Mouse (Mus musculus) urinary bladder, postnatal 25 days (tissue): ENCODE data around the gene D17Wsu92e.

ENCODE experiments used
- DNase-seq: peaks from one replicate; pipeline ENCODE4 v3.0.0; 2022; ENCODE audit warnings: low spot score

D17Wsu92e gene

DNA sequence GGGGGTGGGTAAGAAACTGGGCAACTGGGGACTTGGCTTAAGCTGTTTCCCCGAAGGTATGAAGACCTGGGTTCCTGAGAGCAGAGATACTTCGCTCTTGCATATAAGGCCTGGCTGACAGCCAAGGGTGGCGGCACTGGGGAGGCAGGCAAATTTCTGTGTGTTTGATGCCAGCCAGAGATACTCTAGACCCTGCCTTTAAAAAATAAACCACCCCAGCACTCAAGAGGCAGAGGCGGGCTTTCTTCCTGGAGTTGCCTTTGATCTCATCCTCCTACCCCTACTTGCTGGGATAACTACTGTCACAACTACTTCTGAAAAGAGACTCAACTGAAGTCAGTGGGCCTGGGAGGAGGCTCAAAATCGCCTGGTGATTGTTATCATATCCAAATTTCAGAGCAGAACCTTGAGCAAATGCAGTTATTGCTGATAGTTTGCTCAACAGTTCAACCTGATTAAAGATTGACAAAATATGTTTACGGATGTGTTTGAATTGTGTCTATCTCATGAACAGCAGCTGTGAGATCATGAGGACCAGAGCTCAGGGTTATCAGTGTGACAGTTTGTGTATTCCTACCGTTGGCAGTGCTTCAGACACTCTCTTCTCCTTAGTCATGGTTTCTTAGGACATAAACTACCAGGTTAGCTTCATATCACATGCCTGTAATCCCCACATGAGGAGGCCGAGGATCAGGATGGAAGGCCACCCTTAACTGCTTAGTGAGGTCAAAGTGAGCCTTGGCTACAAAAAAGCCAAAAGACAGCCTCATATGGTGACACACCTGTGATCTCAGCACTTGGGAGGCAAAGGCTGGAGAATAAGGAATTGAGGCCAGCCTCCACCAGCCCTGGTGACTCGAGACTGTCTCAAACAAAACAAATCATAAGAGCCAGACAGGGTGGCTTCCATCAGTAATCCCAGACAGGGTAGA, 1.2 kb upstream of the D17Wsu92e start:
- no peak for DNase-seq

GRCm38 (mm10) chr17:27819971-27820567, 379 bp downstream of the D17Wsu92e start:
- peak; percentile 51 for DNase-seq

DNA sequence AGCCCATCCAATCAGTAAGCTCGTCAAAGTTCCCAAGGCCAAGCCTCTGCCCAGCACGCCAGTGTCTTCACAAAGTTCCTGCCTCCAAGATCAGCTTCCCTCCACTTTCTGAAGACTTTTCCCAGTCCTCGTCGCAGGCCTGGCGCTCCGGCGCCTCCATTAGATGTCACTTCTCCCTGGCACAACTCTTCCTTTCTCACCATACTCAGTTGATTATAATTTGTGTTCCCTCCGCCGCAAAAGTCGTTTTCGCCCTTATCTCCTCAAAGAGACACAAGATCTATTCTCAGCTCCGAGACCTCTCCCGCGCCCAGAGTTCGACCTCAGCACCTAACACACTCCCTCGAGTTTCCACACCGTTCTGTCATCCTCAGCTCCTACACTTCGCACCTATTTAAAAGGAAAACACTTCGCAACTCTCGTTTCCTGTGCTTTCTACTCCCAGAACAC, 902 bp downstream of the D17Wsu92e start:
- DNase-seq = no peak

DNA sequence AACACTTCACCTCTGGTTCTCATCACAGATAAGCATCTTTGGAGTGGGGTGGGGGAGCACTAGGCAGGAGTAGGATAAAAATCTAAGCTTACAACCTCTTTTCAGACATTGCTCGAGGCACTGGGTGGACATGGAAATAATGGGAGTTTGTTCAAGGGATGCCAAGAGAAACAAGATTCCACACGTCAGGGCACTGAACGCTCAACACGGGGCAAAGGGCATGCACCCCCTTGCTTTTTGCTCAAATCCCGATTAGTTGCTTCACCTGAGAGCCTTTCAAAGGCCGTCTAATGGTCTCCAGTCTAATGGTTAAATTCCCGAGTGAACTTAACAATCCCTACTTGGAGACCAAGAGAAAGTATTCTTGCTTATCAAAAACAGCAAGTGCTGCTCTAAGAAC, 1.4 kb downstream of the D17Wsu92e start:
- DNase-seq = no peak

GRCm38 (mm10) chr17:27814606-27815005, 5.8 kb downstream of the D17Wsu92e start:
- no peak for DNase-seq

DNA sequence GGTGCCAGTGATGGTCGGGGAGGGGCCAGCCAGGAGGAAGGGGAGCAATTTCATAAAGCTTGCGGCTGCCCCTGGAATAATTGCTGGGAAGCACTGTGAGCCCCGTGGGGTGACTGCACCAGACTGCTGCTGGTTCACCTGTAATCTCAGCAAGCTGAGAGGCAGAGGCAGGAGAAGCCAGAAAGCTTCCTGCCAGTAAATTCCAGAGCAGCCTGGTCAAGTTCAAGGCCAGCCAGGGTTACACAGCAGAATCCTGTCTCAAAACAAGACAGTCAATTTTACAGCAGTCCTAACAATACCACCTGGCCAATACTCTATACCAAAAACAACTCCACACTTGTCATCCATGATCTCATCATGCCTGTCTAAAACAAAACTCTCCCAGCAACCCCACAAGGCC, 8.5 kb downstream of the D17Wsu92e start:
- peak; percentile 1 for DNase-seq

DNA sequence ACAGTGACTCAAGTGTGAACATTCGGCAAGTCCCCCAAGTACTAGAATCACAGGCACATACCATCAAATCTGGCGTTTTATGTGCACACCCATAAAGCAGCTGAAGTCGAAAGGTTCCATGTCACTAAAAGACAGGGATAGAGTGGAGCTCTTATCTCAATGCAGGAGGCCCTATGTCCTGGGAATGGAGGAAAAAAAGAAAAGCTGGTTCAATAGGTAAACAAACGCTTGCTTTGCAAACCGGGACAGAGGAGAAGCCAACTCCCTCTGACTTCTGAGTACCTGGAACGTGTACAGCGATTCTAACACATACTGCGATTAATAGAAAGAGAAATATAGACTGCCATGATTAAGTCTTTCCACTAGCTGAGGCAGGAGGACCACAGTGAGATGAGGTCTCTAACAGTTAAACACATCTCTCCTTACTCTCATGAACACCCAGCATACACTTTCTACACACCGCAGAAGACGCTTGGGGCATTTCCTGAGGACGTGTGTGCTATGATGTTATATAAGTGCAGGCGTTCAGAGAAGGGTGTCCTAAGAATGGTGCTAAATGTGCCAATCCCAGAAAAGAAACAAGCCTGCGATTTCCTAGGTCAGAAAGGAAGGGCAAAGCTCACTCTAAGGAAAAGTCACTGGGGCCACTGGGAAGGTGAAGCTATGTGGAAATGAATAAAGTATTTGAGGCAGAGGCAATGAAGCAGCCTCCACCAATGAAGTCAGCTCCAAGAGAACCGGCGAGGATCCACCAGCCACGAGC, 9.7 kb downstream of the D17Wsu92e start:
- DNase-seq = no peak

GRCm38 (mm10) chr17:27807542-27808078, 12.8 kb downstream of the D17Wsu92e start:
- DNase-seq = no peak

GRCm38 (mm10) chr17:27804803-27805770, 15.4 kb downstream of the D17Wsu92e start:
- no peak for DNase-seq

DNA sequence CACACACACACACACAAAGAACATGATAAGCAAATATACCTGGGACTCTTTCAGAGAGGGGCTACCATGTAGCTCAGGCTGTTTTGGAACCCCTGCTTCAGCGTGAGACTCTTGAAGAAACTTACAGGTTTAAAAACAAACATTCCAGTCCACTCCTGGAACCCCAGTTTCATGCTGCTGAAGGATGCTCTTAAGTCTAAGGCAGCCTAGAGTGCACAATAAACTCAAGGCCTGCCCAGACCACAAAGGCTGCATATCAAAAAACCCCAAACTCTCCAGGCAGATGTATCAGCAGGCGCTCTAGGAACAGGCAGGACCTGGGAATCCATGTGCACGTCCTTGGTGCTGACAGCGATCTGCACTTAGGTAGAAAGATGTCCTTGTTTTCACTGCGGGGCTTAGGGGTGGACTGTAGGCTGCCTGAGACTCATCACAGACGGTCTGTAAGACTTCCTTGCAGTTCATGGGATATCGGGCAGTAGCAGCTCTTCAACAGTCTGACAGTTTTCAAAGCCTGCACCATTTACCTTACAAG, 16.2 kb downstream of the D17Wsu92e start:
- DNase-seq = no peak

DNA sequence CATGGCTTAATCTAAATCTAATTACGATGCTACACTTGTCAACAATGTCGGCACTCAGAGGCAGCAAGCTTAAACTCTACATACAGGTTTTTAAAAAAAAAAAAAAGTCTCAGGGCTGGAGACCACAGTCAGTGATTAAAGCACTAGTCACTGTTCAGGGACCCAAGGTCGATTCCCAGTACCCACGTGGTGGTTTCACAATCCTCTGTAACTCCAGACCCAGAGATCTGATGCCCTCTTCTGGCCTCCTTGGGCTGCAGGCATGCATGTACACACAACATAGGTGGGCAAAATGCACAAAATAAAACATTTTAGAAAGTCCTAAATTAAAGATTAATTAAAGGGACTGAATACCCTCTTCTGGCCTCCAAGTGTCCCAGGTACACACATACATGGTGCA, 16.7 kb downstream of the D17Wsu92e start:
- DNase-seq = no peak

DNA sequence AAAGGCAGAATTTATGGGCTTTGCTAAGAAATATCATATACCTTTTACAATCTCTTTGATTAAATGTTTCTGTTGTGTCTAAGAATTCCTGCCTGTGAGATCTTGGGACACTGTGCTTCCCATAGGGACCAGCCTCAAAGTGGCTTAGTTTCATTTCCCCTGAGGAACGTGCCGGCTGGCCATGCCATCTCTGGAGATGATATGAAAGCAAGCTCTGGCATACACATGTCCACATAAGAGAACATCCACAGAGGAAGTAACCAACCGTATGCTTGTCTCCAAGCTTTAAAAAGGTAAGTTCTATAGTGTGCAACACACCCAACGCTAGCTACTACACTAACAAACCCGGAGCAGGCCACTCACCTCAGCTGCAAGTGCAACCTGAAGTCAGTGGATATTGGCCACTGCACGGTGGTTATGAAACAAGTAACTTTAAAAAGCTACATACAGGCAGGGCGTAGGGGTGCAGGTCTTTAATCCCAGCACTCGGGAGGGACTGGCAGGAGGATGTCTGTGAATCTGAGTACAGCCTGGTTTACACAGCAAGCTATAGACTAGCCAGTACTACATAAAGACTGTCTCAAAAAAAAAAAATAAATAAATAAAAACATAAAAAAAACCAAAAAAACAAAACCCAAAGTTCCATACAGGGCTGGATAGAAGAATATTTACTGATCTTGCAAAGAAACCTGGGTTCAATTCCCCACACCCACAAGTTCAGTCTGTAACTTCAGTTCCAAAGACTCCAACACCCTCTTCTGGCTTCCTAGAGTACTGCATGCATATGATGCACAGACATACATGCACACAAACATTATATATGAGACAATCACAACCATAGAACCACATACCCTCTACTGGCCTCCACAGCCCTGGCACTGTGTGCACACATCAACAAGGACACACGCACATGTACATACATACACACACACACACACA, 19.5 kb downstream of the D17Wsu92e start:
- no peak for DNase-seq

DNA sequence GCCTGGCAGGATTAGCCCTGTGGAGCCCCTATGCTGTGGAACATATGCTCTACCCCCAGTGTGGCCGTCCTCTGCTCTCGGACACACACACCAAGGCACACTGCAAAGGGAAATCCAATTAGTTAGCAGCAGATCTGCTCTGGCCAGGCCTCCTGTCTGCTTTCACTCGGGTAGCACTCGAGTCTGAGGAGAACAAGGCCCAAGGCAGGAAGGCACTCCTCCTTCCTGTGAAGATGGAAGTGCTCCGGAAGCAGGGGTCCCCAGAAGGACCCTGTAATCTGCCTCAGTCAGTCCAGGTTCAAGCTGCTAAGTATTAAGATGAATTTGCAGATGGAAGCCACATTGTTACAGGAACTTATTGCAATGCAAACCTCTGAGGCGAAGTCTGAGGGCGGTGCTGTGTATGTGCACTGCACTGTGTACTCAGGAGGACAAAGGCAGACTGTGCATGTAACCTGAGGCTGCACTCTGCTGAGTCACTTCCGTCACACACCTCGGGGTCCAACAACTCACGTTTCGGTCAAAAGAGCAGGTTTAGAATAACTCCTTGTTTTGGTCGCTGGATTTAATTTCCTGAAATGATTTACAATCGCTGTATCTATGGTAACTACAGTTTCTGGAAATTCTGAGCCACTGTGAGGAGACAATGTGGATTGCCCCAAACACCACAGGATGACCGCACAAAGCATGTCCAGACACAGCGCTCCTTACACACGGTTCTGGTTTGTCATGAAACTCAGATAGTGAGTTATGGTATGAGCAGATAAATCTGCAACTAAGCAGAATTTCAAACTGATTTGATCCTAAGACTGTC, 20.5 kb downstream of the D17Wsu92e start:
- no peak for DNase-seq

GRCm38 (mm10) chr17:27797341-27797872, 23.0 kb downstream of the D17Wsu92e start:
- DNase-seq = peak; percentile 39

- DNase-seq = no peak
Observed at GRCm38 (mm10) chr17:27796780-27797179, 23.7 kb downstream of the D17Wsu92e start.

DNA sequence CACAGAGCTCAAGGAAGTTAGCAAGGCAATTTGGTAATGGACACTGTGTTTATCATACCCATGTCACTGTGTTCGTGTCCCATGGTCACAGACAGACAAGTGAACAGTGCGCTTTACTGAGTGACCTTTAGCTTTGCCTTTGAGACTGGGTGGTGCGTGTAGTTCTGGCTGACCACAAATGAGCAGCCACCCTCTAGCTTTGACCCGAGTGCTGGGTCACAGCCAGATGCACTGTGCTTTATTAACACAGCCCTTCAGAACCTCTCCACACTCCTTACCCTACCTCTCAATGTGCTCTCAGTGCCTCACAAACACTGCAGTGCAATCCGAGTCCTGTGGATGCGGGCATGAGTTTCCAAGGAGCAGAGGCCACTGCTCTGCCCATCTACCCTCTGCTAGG, 27.3 kb downstream of the D17Wsu92e start:
- DNase-seq = no peak

DNA sequence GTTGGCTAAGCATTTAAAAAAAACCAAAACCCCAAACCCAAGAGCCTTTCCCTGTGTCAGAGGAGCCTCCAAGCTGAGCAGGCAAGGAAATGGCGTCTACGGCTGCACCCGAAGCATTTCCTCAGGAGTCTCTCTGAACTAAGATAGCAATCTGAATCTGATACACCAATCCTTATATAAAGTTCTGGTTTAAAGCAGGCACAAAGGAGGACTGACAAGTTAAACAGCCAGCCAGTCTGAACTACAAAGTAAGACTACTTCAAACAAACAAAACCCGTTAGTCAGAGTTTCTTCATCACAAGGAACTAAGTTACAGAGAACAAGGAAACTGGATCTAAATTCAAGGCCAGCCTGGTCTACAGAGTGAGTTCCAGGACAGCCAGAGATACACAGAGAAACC, 27.9 kb downstream of the D17Wsu92e start:
- DNase-seq = no peak

DNA sequence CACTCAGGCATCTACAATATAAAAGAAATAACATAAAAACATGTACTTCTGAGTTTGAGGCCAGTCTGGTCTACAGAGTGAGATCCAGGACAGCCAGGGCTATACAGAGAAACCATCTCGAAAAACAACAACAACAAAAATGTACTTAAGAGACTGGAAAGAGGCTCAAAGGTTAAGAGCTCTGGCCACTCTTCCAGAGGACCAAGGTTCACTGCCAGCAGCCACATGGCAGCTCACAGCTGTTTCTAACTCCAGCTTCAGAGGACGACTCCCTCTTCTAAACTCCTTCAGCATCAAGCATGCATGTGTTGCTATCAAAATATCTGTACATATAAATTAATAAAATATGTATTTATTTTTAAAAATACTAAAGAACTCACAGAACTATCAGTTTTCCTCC, 28.9 kb downstream of the D17Wsu92e start:
- no peak for DNase-seq

DNA sequence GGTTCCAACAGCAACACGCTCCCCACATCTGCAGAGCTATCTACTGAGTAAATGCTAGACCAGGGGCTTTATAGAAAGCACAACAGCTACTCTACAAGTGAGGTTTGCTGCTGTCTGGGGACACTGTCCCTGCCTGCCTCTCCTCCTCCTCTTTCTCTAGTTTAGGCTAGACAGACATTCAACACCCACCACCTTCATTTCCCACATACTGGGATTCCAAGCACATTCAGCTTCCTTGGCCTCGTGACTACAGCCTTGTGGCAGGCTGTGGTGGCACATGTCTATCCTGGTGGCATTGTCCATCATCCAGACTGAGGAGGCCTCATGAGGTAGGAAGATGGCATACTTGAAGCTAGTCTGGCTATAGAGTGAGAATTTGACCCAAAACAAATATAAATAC, 29.5 kb downstream of the D17Wsu92e start:
- DNase-seq = no peak
